Mouse (Mus musculus) thymus, adult 2 months (tissue): ENCODE results near the gene Slc1a5. TPM values are rescaled to one million over a fixed set of nuclear protein-coding genes. Genes with fewer than 3 reads are reported as not detected.
A peak's percentile ranks its signal among the peaks of the same experiment; 100 is the strongest.

ENCODE experiments used
- DNase-seq: peaks from one replicate; pipeline ENCODE4 v3.0.0; 2021
- H3K27ac ChIP-seq: fragments of 200-500 bp; 2 replicates; pipeline ENCODE4 v1.5.1; 2012; ENCODE audit warnings: low read length, control low read depth; ENCODE audit not compliant: control insufficient read depth, insufficient read depth
- H3K27me3 ChIP-seq: fragments of 200-500 bp; 2 replicates; pipeline ENCODE4 v1.6.1; 2012; ENCODE audit warnings: mild to moderate bottlenecking, low read length, moderate library complexity, mixed read lengths; ENCODE audit not compliant: control insufficient read depth, insufficient read depth
- H3K36me3 ChIP-seq: fragments of 200-500 bp; 2 replicates; pipeline ENCODE4 v1.6.1; 2012; ENCODE audit warnings: mild to moderate bottlenecking, low read length, moderate library complexity; ENCODE audit not compliant: control insufficient read depth, insufficient read depth
- H3K4me1 ChIP-seq: fragments of 200-500 bp; replicated peaks from 2 replicates; pipeline ENCODE4 v1.6.1; 2012; ENCODE audit warnings: low read length; ENCODE audit not compliant: control insufficient read depth, insufficient read depth
- H3K4me3 ChIP-seq: fragments of 200-500 bp; 2 replicates; pipeline ENCODE4 v1.5.1; 2012; ENCODE audit warnings: mild to moderate bottlenecking, low read length, control low read depth, moderate library complexity; ENCODE audit not compliant: control insufficient read depth, insufficient read depth
- CTCF ChIP-seq: fragments of 200-500 bp; IDR thresholded peaks from 2 replicates; pipeline ENCODE4 v1.5.1; 2012; ENCODE audit warnings: mild to moderate bottlenecking, control low read depth, low read length, moderate library complexity, borderline replicate concordance; ENCODE audit not compliant: control insufficient read depth, poor library complexity, insufficient read depth; ENCODE audit errors: extremely low read depth
- POLR2A ChIP-seq: fragments of 200-500 bp; IDR thresholded peaks from 2 replicates; pipeline ENCODE4 v1.6.1; 2012; ENCODE audit warnings: mild to moderate bottlenecking, low read length, control low read depth, moderate library complexity; ENCODE audit not compliant: control insufficient read depth, poor library complexity, insufficient read depth; ENCODE audit errors: extremely low read depth
- WGBS: fragments of 180-500 bp; shearing (Covaris S2); methylation state at CpG from one replicate; pipeline ENCODE4 v1.1.7; 2018; 5-methylcytosine and 5-hydroxymethylcytosine counted together
- polyA plus RNA-seq: library from polyadenylated mRNA; depleted of rRNA; stranded (reverse); fragments of >200 nt; gene quantifications from 2 replicates; pipeline ENCODE4 v1.2.3, GENCODE M21; 2012; rRNA removed

Slc1a5 gene
- 254 and 310 TPM in 2 replicates for polyA plus RNA-seq

- 3% methylated on average over 34 of the region's 34 CpGs for WGBS
- Histone ChIP-seq H3K4me3 (peak within 1 kb of the TSS; percentile 88), H3K27me3 (no peaks in the 10 kb centered on the region), H3K4me1 (peaks cover 22% of the 10 kb centered on the region), H3K27ac (peak within 1 kb of the TSS; percentile 45), H3K36me3 (no peaks in the 10 kb centered on the region)
- DNase-seq: peak; percentile 96
- TF ChIP-seq CTCF (peak; percentile 47; the same call in 1 of the 2 replicates), POLR2A (peak; percentile 99)
These were observed at the start of gene Slc1a5 for GRCm38 (mm10) chr7:16780825-16781554. Gene Slc1a5 (plus strand): TSS chr7:16781340.

GRCm38 (mm10) chr7:16731893-16732422, 49.2 kb upstream of the Slc1a5 start:
- H3K27me3 ChIP-seq: no peaks in the 10 kb centered on the region
- H3K4me3 ChIP-seq: no peak overlapping the region
- 0 out of 2 replicates have a peak overlapping the region, but pooled peaks have one; percentile 10 for H3K27ac ChIP-seq
- WGBS: 55% methylated on average over 7 of the region's 7 CpGs
- H3K4me1 ChIP-seq: peaks cover 7% of the 10 kb centered on the region
- H3K36me3 ChIP-seq: no peaks in the 10 kb centered on the region
- DNase-seq: no peak
- TF ChIP-seq POLR2A (no peak), CTCF (no peak)

- no peak for TF ChIP-seq POLR2A
- no peak for TF ChIP-seq CTCF
- no peak overlapping the region for H3K4me3 ChIP-seq
- DNase-seq: no peak
- H3K36me3 ChIP-seq: no peaks in the 10 kb centered on the region
- no peak overlapping the region for H3K27ac ChIP-seq
- H3K27me3 ChIP-seq: no peaks in the 10 kb centered on the region
- H3K4me1 ChIP-seq: peaks cover 11% of the 10 kb centered on the region
- WGBS: 64% methylated on average over 10 of the region's 10 CpGs
These were observed 43.5 kb upstream of the Slc1a5 start for GRCm38 (mm10) chr7:16737606-16738072.

GRCm38 (mm10) chr7:16738073-16738696, 43.0 kb upstream of the Slc1a5 start, which contains the start of gene Ap2s1:
Gene Ap2s1 (plus strand): TSS chr7:16738410.
- TF ChIP-seq CTCF (no peak; the same call in 1 of the 2 replicates), POLR2A (peak; percentile 65)
- WGBS: 0% methylated on average over 34 of the region's 34 CpGs
- Histone ChIP-seq H3K27me3 (no peaks in the 10 kb centered on the region), H3K4me3 (peak within 1 kb of the TSS; percentile 94), H3K36me3 (0 out of 2 replicates have a peak, but pooled peaks cover under 1% of the 10 kb centered on the region), H3K27ac (peak within 1 kb of the TSS; percentile 17; the same call in 1 of the 2 replicates), H3K4me1 (peaks cover 11% of the 10 kb centered on the region)
- peak; percentile 98 for DNase-seq

- Histone ChIP-seq H3K36me3 (peaks cover 4% of the 10 kb centered on the region; the same call in 1 of the 2 replicates), H3K27ac (peak overlapping the region; percentile 17; the same call in 1 of the 2 replicates), H3K27me3 (no peaks in the 10 kb centered on the region), H3K4me3 (peak overlapping the region; percentile 94), H3K4me1 (peaks cover 11% of the 10 kb centered on the region)
- DNase-seq: peak; percentile 9
- 38% methylated on average over 10 of the region's 10 CpGs for WGBS
- TF ChIP-seq POLR2A: no peak
- no peak for TF ChIP-seq CTCF
These were observed 42.0 kb upstream of the Slc1a5 start for GRCm38 (mm10) chr7:16739056-16739604.

GRCm38 (mm10) chr7:16745373-16745772, 35.8 kb upstream of the Slc1a5 start:
- H3K36me3 ChIP-seq: peaks cover 17% of the 10 kb centered on the region; the same call in 1 of the 2 replicates
- no peak overlapping the region for H3K27ac ChIP-seq

More at GRCm38 (mm10) chr7:16745373-16745772, 35.8 kb upstream of the Slc1a5 start:
- no peak for DNase-seq
- no peak for TF ChIP-seq POLR2A
- no peak for TF ChIP-seq CTCF
- no peaks in the 10 kb centered on the region for H3K27me3 ChIP-seq
- H3K4me3 ChIP-seq: no peak overlapping the region
- no peaks in the 10 kb centered on the region for H3K4me1 ChIP-seq
- 95% methylated on average over 4 of the region's 4 CpGs for WGBS
